Mouse (Mus musculus) liver, adult 2 months (tissue): ENCODE data around the gene Adi1. TPM values are rescaled to one million over a fixed set of nuclear protein-coding genes. Genes with fewer than 3 reads are reported as not detected.

Experiments used
- DNase-seq: peaks from one replicate; pipeline ENCODE4 v3.0.0-alpha.2; 2011; ENCODE audit warnings: low read depth, low spot score; ENCODE audit errors: extremely low read depth
- H3K27ac ChIP-seq: fragments of 200-500 bp; replicated peaks from 2 replicates; pipeline ENCODE4 v1.5.1; 2012; ENCODE audit warnings: low read depth, mild to moderate bottlenecking, control low read depth, inconsistent platforms, low read length; ENCODE audit not compliant: insufficient read depth
- H3K27me3 ChIP-seq: fragments of 200-500 bp; 2 replicates; pipeline ENCODE4 v1.6.1; 2012; ENCODE audit warnings: mild to moderate bottlenecking, moderate library complexity, low read length, inconsistent platforms; ENCODE audit not compliant: control insufficient read depth, insufficient read depth
- H3K36me3 ChIP-seq: fragments of 200-500 bp; 2 replicates; pipeline ENCODE4 v1.6.1; 2012; ENCODE audit warnings: low read length, inconsistent platforms; ENCODE audit not compliant: control insufficient read depth, insufficient read depth
- H3K4me1 ChIP-seq: fragments of 200-500 bp; 2 replicates; pipeline ENCODE4 v1.6.1; 2011; ENCODE audit warnings: low read length; ENCODE audit not compliant: control insufficient read depth, insufficient read depth
- H3K4me3 ChIP-seq: fragments of 200-500 bp; 2 replicates; pipeline ENCODE4 v1.5.1; 2011; ENCODE audit warnings: low read depth, mild to moderate bottlenecking, control low read depth, low read length, moderate library complexity; ENCODE audit not compliant: insufficient read depth
- H3K79me2 ChIP-seq: fragments of 200-500 bp; 2 replicates; pipeline ENCODE4 v1.6.1; 2012; ENCODE audit warnings: inconsistent platforms, mild to moderate bottlenecking, low read length, moderate library complexity; ENCODE audit not compliant: control insufficient read depth, insufficient read depth
- H3K9ac ChIP-seq: fragments of 200-500 bp; 2 replicates; pipeline ENCODE4 v1.6.1; 2012; ENCODE audit warnings: low read depth, mild to moderate bottlenecking, control low read depth, inconsistent platforms, low read length
- CTCF ChIP-seq: fragments of 200-500 bp; IDR thresholded peaks from 2 replicates; pipeline ENCODE4 v1.5.1; 2011; ENCODE audit warnings: low read depth, low read length, control low read depth
- POLR2A ChIP-seq: fragments of 200-500 bp; IDR thresholded peaks from 2 replicates; pipeline ENCODE4 v1.6.1; 2011; ENCODE audit warnings: low read length, control low read depth; ENCODE audit not compliant: insufficient read depth; ENCODE audit errors: extremely low read depth
- WGBS: fragments of 180-500 bp; shearing (Covaris S2); methylation state at CpG from one replicate; pipeline ENCODE4 v1.1.7; 2018; 5-methylcytosine and 5-hydroxymethylcytosine counted together
- polyA plus RNA-seq: library from polyadenylated mRNA; depleted of rRNA; stranded (reverse); fragments of >200 nt; gene quantifications from 2 replicates; pipeline ENCODE4 v1.2.3, GENCODE M21; 2012; rRNA removed
- total RNA-seq: library from RNA; depleted of rRNA; stranded (reverse); fragments of >200 nt; gene quantifications from 2 replicates; pipeline ENCODE4 v1.2.3, GENCODE M21; 2014; rRNA removed

Gene Adi1
- total and polyA plus RNA-seq, 2 experiments = 61.8 to 101 TPM

GRCm38 (mm10) chr12:28718106-28718505 lies 43.1 kb downstream of the Adi1 start:
- H3K27me3 ChIP-seq = no peaks in the 10 kb centered on the region
- no peak overlapping the region for H3K4me3 ChIP-seq
- WGBS = 91% methylated on average over 2 of the region's 2 CpGs
- DNase-seq = peak; percentile 75
- no peak for TF ChIP-seq CTCF
- H3K79me2 ChIP-seq = no peaks in the 10 kb centered on the region
- no peaks in the 10 kb centered on the region for H3K4me1 ChIP-seq
- H3K36me3 ChIP-seq = peaks cover 17% of the 10 kb centered on the region; the same call in 1 of the 2 replicates
- no peak overlapping the region for H3K27ac ChIP-seq
- H3K9ac ChIP-seq = no peak overlapping the region

- H3K79me2 ChIP-seq = no peaks in the 10 kb centered on the region
- H3K27me3 ChIP-seq = no peaks in the 10 kb centered on the region
- no peaks in the 10 kb centered on the region for H3K4me1 ChIP-seq
- no peak for DNase-seq
- H3K9ac ChIP-seq = no peak overlapping the region
- 91% methylated on average over 3 of the region's 3 CpGs for WGBS
- H3K27ac ChIP-seq = no peak overlapping the region
- peaks cover 14% of the 10 kb centered on the region; the same call in 1 of the 2 replicates for H3K36me3 ChIP-seq
- H3K4me3 ChIP-seq = no peak overlapping the region
- TF ChIP-seq POLR2A (no peak), CTCF (no peak)
Observed at GRCm38 (mm10) chr12:28724366-28724765, 49.3 kb downstream of the Adi1 start.

- Histone ChIP-seq H3K4me3 (no peak overlapping the region), H3K4me1 (no peaks in the 10 kb centered on the region), H3K9ac (no peak overlapping the region), H3K27ac (no peak overlapping the region), H3K36me3 (peaks cover 6% of the 10 kb centered on the region; the same call in 1 of the 2 replicates), H3K27me3 (no peaks in the 10 kb centered on the region), H3K79me2 (no peaks in the 10 kb centered on the region)
- 96% methylated on average over 4 of the region's 4 CpGs for WGBS
- DNase-seq = no peak
- no peak for TF ChIP-seq POLR2A
- no peak for TF ChIP-seq CTCF
Observed at GRCm38 (mm10) chr12:28726204-28726603, 51.2 kb downstream of the Adi1 start.

- H3K9ac ChIP-seq = no peak overlapping the region
- TF ChIP-seq CTCF = no peak
- TF ChIP-seq POLR2A = no peak
- H3K4me3 ChIP-seq = no peak overlapping the region
- WGBS = 89% methylated on average over 5 of the region's 5 CpGs
- H3K27me3 ChIP-seq = no peaks in the 10 kb centered on the region
- no peak overlapping the region for H3K27ac ChIP-seq
- H3K36me3 ChIP-seq = peaks cover 4% of the 10 kb centered on the region; the same call in 1 of the 2 replicates
- DNase-seq = no peak
- no peaks in the 10 kb centered on the region for H3K79me2 ChIP-seq
- H3K4me1 ChIP-seq = no peaks in the 10 kb centered on the region
Observed at GRCm38 (mm10) chr12:28727061-28727460, 52.0 kb downstream of the Adi1 start.

Other genes starting within 250 kb of the Adi1 start
- gene Dcdc2c, start 122.8 kb upstream of the Adi1 start, total RNA-seq = not detected in 2 replicates
- not detected in 2 replicates for gene Dcdc2c, start 122.8 kb upstream of the Adi1 start, polyA plus RNA-seq
- not detected in 2 replicates for gene Allc, start 92.7 kb upstream of the Adi1 start, total RNA-seq
- not detected in 2 replicates for gene Allc, start 92.7 kb upstream of the Adi1 start, polyA plus RNA-seq
- 57.1 and 67.2 TPM in 2 replicates for gene Colec11, start 51.9 kb upstream of the Adi1 start, total RNA-seq
- gene Colec11, start 51.9 kb upstream of the Adi1 start, polyA plus RNA-seq = 33.8 and 37.9 TPM in 2 replicates
- 391 and 441 TPM in 2 replicates for gene Rps7, start 39.3 kb upstream of the Adi1 start, total RNA-seq
- 136 and 137 TPM in 2 replicates for gene Rps7, start 39.3 kb upstream of the Adi1 start, polyA plus RNA-seq
- gene Rnaseh1, start 25.6 kb upstream of the Adi1 start, total RNA-seq = 4.4 and 4.7 TPM in 2 replicates
- gene Rnaseh1, start 25.6 kb upstream of the Adi1 start, polyA plus RNA-seq = 4.3 and 5.3 TPM in 2 replicates
- 17.2 and 18.1 TPM in 2 replicates for gene Trappc12, start 75.2 kb downstream of the Adi1 start, total RNA-seq
- gene Trappc12, start 75.2 kb downstream of the Adi1 start, polyA plus RNA-seq = 13.1 and 14.3 TPM in 2 replicates
- gene Eipr1, start 76.6 kb downstream of the Adi1 start, total RNA-seq = 6.7 and 9.0 TPM in 2 replicates
- 16.6 and 18.1 TPM in 2 replicates for gene Eipr1, start 76.6 kb downstream of the Adi1 start, polyA plus RNA-seq